Mouse (Mus musculus): Measurements from ENCODE around the gene Tiam2. TPM values are rescaled to one million over a fixed set of nuclear protein-coding genes. Genes with fewer than 3 reads are reported as not detected.
A peak's percentile ranks its signal among the peaks of the same experiment; 100 is the strongest.

Tiam2 gene
- polyA plus RNA-seq, 1 experiment from 2014 or later, result 3.2 TPM

- 40% methylated on average over 9 of the region's 9 CpGs for WGBS
- Histone ChIP-seq H3K9me3 (ENCODE audit: control insufficient read depth, low read length) (no peaks in the 10 kb centered on the region), H3K4me1 (ENCODE audit: control insufficient read depth, insufficient read depth, low read length) (no peaks in the 10 kb centered on the region)
Observed at GRCm38 (mm10) chr17:3516406-3516805, 190.0 kb downstream of the Tiam2 start.

GRCm38 (mm10) chr17:3520344-3520743 is 194.0 kb downstream of the Tiam2 start:
- DNase-seq (ENCODE audit: low spot score) (no peak), ATAC-seq (ENCODE audit: insufficient read depth, low FRiP score, low TSS enrichment) (no peak)
- H3K9me3 ChIP-seq (ENCODE audit: control insufficient read depth, low read length), result no peaks in the 10 kb centered on the region
- no peaks in the 10 kb centered on the region for H3K36me3 ChIP-seq (ENCODE audit: control insufficient read depth, insufficient read depth, low read length)
- H3K4me1 ChIP-seq (ENCODE audit: control insufficient read depth, insufficient read depth, low read length), result no peaks in the 10 kb centered on the region
- no peak overlapping the region for H3K4me3 ChIP-seq (ENCODE audit: low read depth, low read length)
- H3K27ac ChIP-seq (ENCODE audit: low read depth, low read length), result no peak overlapping the region
- no peak overlapping the region for H3K9ac ChIP-seq (ENCODE audit: low read length)
- 97% methylated on average over 5 of the region's 5 CpGs for WGBS
- no peaks in the 10 kb centered on the region for H3K27me3 ChIP-seq (ENCODE audit: control insufficient read depth, insufficient read depth, low read length)
- no peak overlapping the region for H3K4me2 ChIP-seq (ENCODE audit: low read depth)

More at GRCm38 (mm10) chr17:3516406-3516805, 190.0 kb downstream of the Tiam2 start:
- Histone ChIP-seq H3K36me3 (ENCODE audit: control insufficient read depth, insufficient read depth, low read length) (no peaks in the 10 kb centered on the region), H3K27me3 (ENCODE audit: control insufficient read depth, insufficient read depth, low read length) (no peaks in the 10 kb centered on the region), H3K4me3 (ENCODE audit: low read depth, low read length) (no peak overlapping the region), H3K4me2 (ENCODE audit: low read depth) (no peak overlapping the region), H3K9ac (ENCODE audit: low read length) (no peak overlapping the region), H3K27ac (ENCODE audit: low read depth, low read length) (no peak overlapping the region)
- ATAC-seq (ENCODE audit: insufficient read depth, low FRiP score, low TSS enrichment) (no peak), DNase-seq (ENCODE audit: low spot score) (no peak)

GRCm38 (mm10) chr17:3527841-3528471 is 201.6 kb downstream of the Tiam2 start:
- H3K4me2 ChIP-seq (ENCODE audit: low read depth), result no peak overlapping the region
- no peak overlapping the region for H3K4me3 ChIP-seq (ENCODE audit: low read depth, low read length)
- no peaks in the 10 kb centered on the region for H3K4me1 ChIP-seq (ENCODE audit: control insufficient read depth, insufficient read depth, low read length)
- H3K27ac ChIP-seq (ENCODE audit: low read depth, low read length), result no peak overlapping the region
- WGBS, result 86% methylated on average over 6 of the region's 6 CpGs
- no peaks in the 10 kb centered on the region for H3K9me3 ChIP-seq (ENCODE audit: control insufficient read depth, low read length)
- H3K9ac ChIP-seq (ENCODE audit: low read length), result no peak overlapping the region
- DNase-seq (ENCODE audit: low spot score) (no peak), ATAC-seq (ENCODE audit: insufficient read depth, low FRiP score, low TSS enrichment) (no peak)
- H3K36me3 ChIP-seq (ENCODE audit: control insufficient read depth, insufficient read depth, low read length), result no peaks in the 10 kb centered on the region
- no peaks in the 10 kb centered on the region for H3K27me3 ChIP-seq (ENCODE audit: control insufficient read depth, insufficient read depth, low read length)

- 77% methylated on average over 3 of the region's 3 CpGs for WGBS
- DNase-seq (ENCODE audit: low spot score), result no peak
- H3K4me1 ChIP-seq (ENCODE audit: control insufficient read depth, insufficient read depth, low read length), result no peaks in the 10 kb centered on the region
- ATAC-seq (ENCODE audit: insufficient read depth, low FRiP score, low TSS enrichment), result no peak
- H3K4me2 ChIP-seq (ENCODE audit: low read depth), result no peak overlapping the region
- no peaks in the 10 kb centered on the region for H3K36me3 ChIP-seq (ENCODE audit: control insufficient read depth, insufficient read depth, low read length)
- no peaks in the 10 kb centered on the region for H3K27me3 ChIP-seq (ENCODE audit: control insufficient read depth, insufficient read depth, low read length)
- H3K4me3 ChIP-seq (ENCODE audit: low read depth, low read length), result no peak overlapping the region
- no peaks in the 10 kb centered on the region for H3K9me3 ChIP-seq (ENCODE audit: control insufficient read depth, low read length)
- H3K9ac ChIP-seq (ENCODE audit: low read length), result no peak overlapping the region
- no peak overlapping the region for H3K27ac ChIP-seq (ENCODE audit: low read depth, low read length)
Observed at GRCm38 (mm10) chr17:3529523-3529922, 203.2 kb downstream of the Tiam2 start.

- Histone ChIP-seq H3K36me3 (ENCODE audit: control insufficient read depth, insufficient read depth, low read length) (no peaks in the 10 kb centered on the region), H3K27ac (ENCODE audit: low read depth, low read length) (no peak overlapping the region), H3K9me3 (ENCODE audit: control insufficient read depth, low read length) (no peaks in the 10 kb centered on the region), H3K9ac (ENCODE audit: low read length) (no peak overlapping the region), H3K4me1 (ENCODE audit: control insufficient read depth, insufficient read depth, low read length) (no peaks in the 10 kb centered on the region), H3K4me2 (ENCODE audit: low read depth) (no peak overlapping the region), H3K4me3 (ENCODE audit: low read depth, low read length) (no peak overlapping the region), H3K27me3 (ENCODE audit: control insufficient read depth, insufficient read depth, low read length) (no peaks in the 10 kb centered on the region)
- 71% methylated on average over 7 of the region's 7 CpGs for WGBS
- DNase-seq (ENCODE audit: low spot score) (no peak), ATAC-seq (ENCODE audit: insufficient read depth, low FRiP score, low TSS enrichment) (no peak)
Observed at GRCm38 (mm10) chr17:3530549-3530948, 204.2 kb downstream of the Tiam2 start.

GRCm38 (mm10) chr17:3531641-3532040 is 205.3 kb downstream of the Tiam2 start:
- H3K27ac ChIP-seq (ENCODE audit: low read depth, low read length), result no peak overlapping the region
- ATAC-seq (ENCODE audit: insufficient read depth, low FRiP score, low TSS enrichment), result no peak
- 93% methylated on average over 1 of the region's 1 CpGs for WGBS
- H3K9ac ChIP-seq (ENCODE audit: low read length), result no peak overlapping the region
- H3K4me1 ChIP-seq (ENCODE audit: control insufficient read depth, insufficient read depth, low read length), result no peaks in the 10 kb centered on the region
- H3K36me3 ChIP-seq (ENCODE audit: control insufficient read depth, insufficient read depth, low read length), result no peaks in the 10 kb centered on the region
- DNase-seq (ENCODE audit: low spot score), result no peak
- no peaks in the 10 kb centered on the region for H3K27me3 ChIP-seq (ENCODE audit: control insufficient read depth, insufficient read depth, low read length)
- no peak overlapping the region for H3K4me2 ChIP-seq (ENCODE audit: low read depth)
- H3K9me3 ChIP-seq (ENCODE audit: control insufficient read depth, low read length), result no peaks in the 10 kb centered on the region
- no peak overlapping the region for H3K4me3 ChIP-seq (ENCODE audit: low read depth, low read length)

GRCm38 (mm10) chr17:3532254-3532653 is 205.9 kb downstream of the Tiam2 start, which contains the start of gene Cldn20:
Gene Cldn20 (plus strand): TSS chr17:3532554.
- ATAC-seq (ENCODE audit: insufficient read depth, low FRiP score, low TSS enrichment), result no peak
- DNase-seq (ENCODE audit: low spot score), result no peak

GRCm38 (mm10) chr17:3533425-3533824 is 207.1 kb downstream of the Tiam2 start:
- ATAC-seq (ENCODE audit: insufficient read depth, low FRiP score, low TSS enrichment) (no peak), DNase-seq (ENCODE audit: low spot score) (peak; percentile 35)
- Histone ChIP-seq H3K4me2 (ENCODE audit: low read depth) (no peak overlapping the region), H3K4me3 (ENCODE audit: low read depth, low read length) (no peak overlapping the region), H3K9me3 (ENCODE audit: control insufficient read depth, low read length) (no peaks in the 10 kb centered on the region), H3K9ac (ENCODE audit: low read length) (no peak overlapping the region), H3K36me3 (ENCODE audit: control insufficient read depth, insufficient read depth, low read length) (no peaks in the 10 kb centered on the region), H3K27me3 (ENCODE audit: control insufficient read depth, insufficient read depth, low read length) (no peaks in the 10 kb centered on the region), H3K27ac (ENCODE audit: low read depth, low read length) (no peak overlapping the region), H3K4me1 (ENCODE audit: control insufficient read depth, insufficient read depth, low read length) (no peaks in the 10 kb centered on the region)
- 17% methylated on average over 1 of the region's 1 CpGs for WGBS

More at GRCm38 (mm10) chr17:3532254-3532653, 205.9 kb downstream of the Tiam2 start, which contains the start of gene Cldn20:
- Histone ChIP-seq H3K4me3 (ENCODE audit: low read depth, low read length) (no peak within 1 kb of the TSS), H3K27me3 (ENCODE audit: control insufficient read depth, insufficient read depth, low read length) (no peaks in the 10 kb centered on the region), H3K27ac (ENCODE audit: low read depth, low read length) (no peak within 1 kb of the TSS), H3K4me2 (ENCODE audit: low read depth) (no peak within 1 kb of the TSS), H3K9ac (ENCODE audit: low read length) (no peak within 1 kb of the TSS), H3K9me3 (ENCODE audit: control insufficient read depth, low read length) (no peaks in the 10 kb centered on the region), H3K4me1 (ENCODE audit: control insufficient read depth, insufficient read depth, low read length) (no peaks in the 10 kb centered on the region), H3K36me3 (ENCODE audit: control insufficient read depth, insufficient read depth, low read length) (no peaks in the 10 kb centered on the region)
- WGBS, result 88% methylated on average over 4 of the region's 4 CpGs

GRCm38 (mm10) chr17:3540304-3540703 is 213.9 kb downstream of the Tiam2 start:
- H3K4me3 ChIP-seq (ENCODE audit: low read depth, low read length), result no peak overlapping the region
- H3K4me1 ChIP-seq (ENCODE audit: control insufficient read depth, insufficient read depth, low read length), result no peaks in the 10 kb centered on the region
- H3K9me3 ChIP-seq (ENCODE audit: control insufficient read depth, low read length), result no peaks in the 10 kb centered on the region
- H3K9ac ChIP-seq (ENCODE audit: low read length), result no peak overlapping the region
- 92% methylated on average over 2 of the region's 2 CpGs for WGBS
- DNase-seq (ENCODE audit: low spot score) (no peak), ATAC-seq (ENCODE audit: insufficient read depth, low FRiP score, low TSS enrichment) (no peak)
- H3K4me2 ChIP-seq (ENCODE audit: low read depth), result no peak overlapping the region
- H3K27ac ChIP-seq (ENCODE audit: low read depth, low read length), result no peak overlapping the region
- no peaks in the 10 kb centered on the region for H3K27me3 ChIP-seq (ENCODE audit: control insufficient read depth, insufficient read depth, low read length)
- H3K36me3 ChIP-seq (ENCODE audit: control insufficient read depth, insufficient read depth, low read length), result no peaks in the 10 kb centered on the region; the same call in 1 of the 2 replicates

All from neural tube, embryonic 11.5 days (tissue).